Mouse (Mus musculus) cerebellum, adult 11-12 months (tissue): ENCODE data around the gene Myl6.
"Not testable (repeated sequence)": the region's sequence is repeated elsewhere in the genome, so short reads cannot be mapped to it uniquely, and the experiment has no call there.

Source experiments
- DNase-seq: peaks from one replicate; pipeline ENCODE4 v3.0.0; 2022

Gene Myl6

GRCm38 (mm10) chr10:128509203-128509602 is 15.3 kb upstream of the Myl6 start:
- DNase-seq: no peak

DNA sequence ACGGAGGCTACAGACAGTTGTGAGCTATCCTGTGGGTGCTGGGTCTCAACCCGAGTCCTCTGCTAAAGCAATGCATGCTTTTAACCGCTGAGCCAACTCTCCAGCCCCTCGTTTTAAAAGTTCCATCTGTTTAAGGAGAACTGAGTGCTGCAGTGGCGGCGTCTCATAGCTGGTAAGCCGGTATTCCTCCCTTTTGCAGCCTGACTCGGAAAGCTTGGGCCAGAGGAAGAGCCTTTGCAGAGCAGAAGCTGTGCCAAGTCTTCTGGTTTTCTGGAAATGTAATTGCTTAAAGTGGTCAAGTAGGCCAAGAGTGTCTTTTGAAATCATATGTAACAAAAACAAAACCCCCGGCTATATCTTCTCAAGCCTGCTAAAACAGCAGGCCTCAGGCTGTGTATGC is 14.3 kb upstream of the Myl6 start:
- DNase-seq: no peak

GRCm38 (mm10) chr10:128505974-128506373 is 12.0 kb upstream of the Myl6 start:
- no peak for DNase-seq

GRCm38 (mm10) chr10:128505371-128505667 is 11.4 kb upstream of the Myl6 start:
- not testable (repeated sequence) for DNase-seq

- DNase-seq: no peak
Observed at GRCm38 (mm10) chr10:128504641-128505370, 10.9 kb upstream of the Myl6 start.

- DNase-seq: no peak
Observed at GRCm38 (mm10) chr10:128504012-128504411, 10.1 kb upstream of the Myl6 start.

GRCm38 (mm10) chr10:128503532-128503931 is 9.6 kb upstream of the Myl6 start:
- DNase-seq: no peak

DNA sequence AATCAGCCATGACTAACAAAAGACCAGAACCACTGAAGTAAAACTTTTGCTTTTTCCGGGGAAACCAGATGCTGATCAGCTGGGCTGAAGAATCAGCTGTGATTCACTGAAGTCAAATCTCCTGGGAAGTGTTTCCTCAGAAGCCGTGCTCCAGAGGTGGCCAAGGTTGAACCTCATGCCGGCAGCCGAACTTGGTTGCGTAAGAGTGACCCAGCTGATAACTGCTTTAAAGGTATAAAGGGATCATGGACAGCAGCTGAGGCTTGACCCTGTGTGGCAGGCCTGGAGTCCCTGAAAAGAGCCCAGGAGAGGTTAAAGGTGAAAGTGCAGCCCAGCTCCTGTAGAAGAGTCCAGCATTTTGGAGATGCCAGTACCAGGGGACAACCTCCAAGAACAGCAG is 8.4 kb upstream of the Myl6 start:
- DNase-seq: no peak

- peak; percentile 76 for DNase-seq
Observed at GRCm38 (mm10) chr10:128499116-128499671, 5.2 kb upstream of the Myl6 start.

GRCm38 (mm10) chr10:128498590-128498989 is 4.6 kb upstream of the Myl6 start, which contains the start of gene Myl6b:
Myl6b (minus strand) TSS chr10:128498685.
- DNase-seq: peak; percentile 98

DNA sequence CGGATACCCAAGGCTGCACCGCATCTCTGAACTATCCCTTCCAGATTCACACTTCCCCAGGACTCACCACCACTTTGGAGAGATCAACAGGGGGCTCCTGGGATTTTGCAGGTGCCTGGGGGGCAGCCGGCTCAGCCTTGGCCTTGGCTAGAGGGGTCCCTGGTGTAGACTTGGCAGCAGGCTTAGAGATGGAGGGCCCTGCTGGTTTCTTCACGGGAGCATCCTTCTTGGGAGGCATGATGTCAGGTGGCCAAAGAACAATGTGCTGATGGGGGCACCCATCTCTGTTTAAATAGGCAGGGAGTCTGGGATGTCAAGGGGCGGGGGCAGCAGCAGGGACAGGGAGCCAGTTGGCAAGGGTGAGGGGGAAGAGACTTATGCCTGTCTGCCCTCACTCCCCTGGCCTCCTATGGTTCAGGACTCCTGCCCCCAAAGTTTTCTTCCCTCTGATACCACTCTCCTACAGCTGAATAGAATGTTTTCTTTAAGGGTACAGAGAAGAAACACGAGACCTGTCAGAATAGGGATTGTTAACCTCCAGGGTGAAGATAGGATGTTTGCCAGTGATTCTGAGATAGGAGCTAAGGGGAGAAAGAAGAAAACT is 3.3 kb upstream of the Myl6 start:
- DNase-seq: peak; percentile 66

- no peak for DNase-seq
Observed at GRCm38 (mm10) chr10:128496509-128497077, 2.6 kb upstream of the Myl6 start.

DNA sequence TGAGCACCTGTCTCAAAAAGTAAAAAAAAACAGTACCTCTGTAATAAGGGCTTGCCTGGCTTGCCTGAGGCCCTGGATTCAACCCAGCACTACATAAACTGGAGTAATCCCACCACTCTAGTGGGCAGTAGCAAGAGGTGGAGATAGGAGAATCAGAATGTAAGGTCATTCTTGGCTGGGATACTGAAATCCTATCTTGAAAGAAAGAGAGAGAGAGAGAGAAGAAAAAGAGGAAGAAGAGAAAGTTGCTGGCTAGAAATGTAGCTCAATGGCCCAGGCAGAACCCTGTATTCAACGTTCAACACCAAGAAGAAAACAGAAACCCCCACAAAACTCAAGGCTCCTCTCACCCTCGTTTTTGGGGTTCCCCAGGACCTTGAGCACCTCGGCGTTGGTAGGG is 2.0 kb upstream of the Myl6 start:
- no peak for DNase-seq

- no peak for DNase-seq
Observed at GRCm38 (mm10) chr10:128495270-128495669, 1.3 kb upstream of the Myl6 start.

GRCm38 (mm10) chr10:128494667-128495245 is 811 bp upstream of the Myl6 start:
- peak; percentile 60 for DNase-seq

GRCm38 (mm10) chr10:128493319-128493694 is 638 bp downstream of the Myl6 start:
- no peak for DNase-seq

DNA sequence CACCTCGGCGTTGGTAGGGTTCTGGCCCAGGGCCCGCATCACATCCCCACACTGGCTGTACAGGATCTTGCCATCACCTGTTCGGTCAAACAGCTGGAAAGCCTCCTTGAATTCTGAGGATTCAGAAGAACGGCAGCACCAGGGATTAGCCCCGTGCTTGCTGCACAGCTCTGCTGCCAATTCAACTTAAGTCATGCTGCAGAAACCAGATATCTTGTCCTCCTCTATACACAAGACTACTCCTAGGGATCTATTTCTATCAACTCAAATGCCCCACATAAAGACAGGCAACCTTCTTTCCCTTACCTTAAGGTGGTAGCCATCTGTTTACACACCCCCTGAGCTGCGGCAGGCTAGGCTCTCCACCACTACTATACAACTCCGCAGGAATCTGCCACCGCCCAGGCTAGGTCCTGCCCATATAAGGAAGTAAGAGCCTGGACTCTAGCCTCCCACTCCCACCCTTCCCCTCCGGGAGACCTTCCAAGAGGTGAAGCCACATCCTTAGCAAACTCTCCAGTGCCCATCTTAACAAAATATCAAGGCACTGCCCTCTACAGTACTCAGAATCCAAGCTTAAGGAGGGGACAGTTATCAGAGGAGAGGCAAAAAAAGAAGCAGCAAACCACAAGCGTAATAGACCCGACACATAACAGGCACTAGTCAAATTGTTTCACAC is 1.2 kb downstream of the Myl6 start:
- peak; percentile 67 for DNase-seq

DNA sequence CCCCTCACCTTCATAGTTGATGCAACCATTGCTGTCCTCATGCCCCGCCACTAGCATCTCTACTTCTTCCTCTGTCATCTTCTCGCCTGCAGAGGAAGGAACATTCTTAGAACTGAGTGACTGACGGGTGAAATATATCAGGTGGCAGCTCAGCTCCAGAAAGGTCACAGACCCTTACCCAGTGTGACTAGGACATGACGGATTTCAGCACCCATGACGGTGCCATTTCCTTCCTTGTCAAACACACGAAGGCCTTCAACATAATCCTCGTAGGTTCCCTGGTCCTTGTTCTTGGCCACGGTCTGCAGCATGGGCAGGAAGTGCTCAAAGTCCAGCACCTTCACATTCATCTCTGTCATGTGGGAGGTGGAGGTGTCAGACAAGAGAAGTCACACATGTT is 1.9 kb downstream of the Myl6 start:
- DNase-seq: not testable (repeated sequence)

DNA sequence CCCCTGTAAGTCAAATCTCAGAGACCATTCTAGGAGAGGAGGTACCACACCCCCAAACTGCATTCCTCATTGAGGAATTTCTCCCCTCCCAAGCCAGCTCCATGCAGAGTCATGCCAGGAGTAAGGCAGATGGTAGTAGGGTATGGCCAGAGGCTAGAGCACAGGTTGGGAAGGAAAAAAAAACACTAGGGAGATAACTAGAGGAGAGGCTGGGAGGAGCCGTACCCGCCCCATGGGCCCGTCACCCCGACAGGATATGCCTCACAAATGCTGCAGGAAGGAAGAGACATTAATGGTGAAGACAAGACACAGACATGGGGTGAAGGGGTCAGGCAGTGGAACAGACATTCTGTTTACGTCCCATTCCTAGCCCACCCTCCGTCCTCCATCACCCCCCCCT is 2.5 kb downstream of the Myl6 start:
- DNase-seq: peak; percentile 47

- peak; percentile 45 for DNase-seq
Observed at GRCm38 (mm10) chr10:128490912-128491311, 3.0 kb downstream of the Myl6 start.

- DNase-seq: no peak
Observed at GRCm38 (mm10) chr10:128490232-128490631, 3.7 kb downstream of the Myl6 start.

DNA sequence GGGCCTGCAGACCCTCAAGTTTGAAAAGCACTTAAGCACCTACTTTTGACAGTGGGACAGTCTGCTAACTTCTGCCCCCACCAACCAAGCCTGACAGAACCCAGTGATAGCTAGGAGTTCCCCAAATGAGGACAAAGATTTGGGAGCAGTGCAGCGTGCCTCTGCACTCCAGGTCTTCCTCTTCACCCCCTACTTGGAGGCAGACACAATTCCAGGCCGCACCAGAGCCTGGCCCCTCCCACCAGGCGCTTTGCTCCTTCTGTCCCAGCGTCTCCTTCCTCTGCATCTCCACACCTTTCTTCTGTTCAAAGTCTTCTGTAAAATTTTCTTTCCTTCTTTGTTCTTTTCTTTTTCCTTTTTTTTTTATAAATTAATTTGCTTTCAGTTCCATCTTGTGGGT is 4.2 kb downstream of the Myl6 start:
- no peak for DNase-seq

DNA sequence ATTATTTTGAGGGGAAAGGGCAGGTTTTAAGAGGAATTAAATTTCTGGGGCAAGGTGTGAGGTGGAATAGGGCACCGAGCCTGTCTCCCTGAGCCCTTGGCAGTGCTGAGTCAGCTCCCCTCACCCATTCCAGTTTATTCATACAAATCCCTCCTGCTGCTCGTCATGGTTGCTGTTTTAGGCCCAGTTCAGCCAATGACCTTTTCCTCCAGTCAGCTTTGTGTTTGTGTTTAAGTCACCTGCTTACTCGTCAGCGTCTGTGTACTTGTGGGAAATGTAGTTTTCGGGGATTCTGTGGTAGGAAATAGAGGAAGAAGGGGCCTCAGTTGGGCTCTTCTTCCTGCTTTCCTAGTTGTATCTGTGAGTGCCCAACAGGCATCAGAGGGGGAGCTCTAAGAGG is 4.6 kb downstream of the Myl6 start:
- DNase-seq: no peak
